Mouse (Mus musculus): ENCODE results near the gene Arhgdib. TPM values are rescaled to one million over a fixed set of nuclear protein-coding genes. Genes with fewer than 3 reads are reported as not detected.

Gene Arhgdib
- total RNA-seq, 2 experiments from 2014 or later = 335 to 1,226 TPM

DNA sequence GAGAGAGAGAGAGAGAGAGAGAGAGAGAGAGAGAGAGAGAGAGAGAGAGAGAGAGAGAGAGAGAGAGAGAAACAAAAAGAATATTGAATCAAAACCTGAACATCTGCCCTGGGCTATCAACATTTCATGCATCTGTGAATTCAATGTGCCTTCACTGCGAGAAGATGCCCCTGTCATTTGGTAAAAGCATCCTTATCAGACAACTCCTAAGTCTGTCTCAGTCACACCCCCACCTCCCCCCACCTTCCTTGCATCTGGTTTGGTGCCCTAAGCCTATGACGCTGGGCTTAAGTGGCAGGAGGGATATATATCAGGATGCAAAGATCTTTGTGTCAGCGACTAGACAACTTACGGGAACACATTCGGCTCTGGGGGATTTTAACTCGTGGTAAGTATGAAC lies 12.5 kb upstream of the Arhgdib start:
- ATAC-seq (replicated peaks; ENCODE audit: low FRiP score, poor library complexity, severe bottlenecking) = no peak

DNA sequence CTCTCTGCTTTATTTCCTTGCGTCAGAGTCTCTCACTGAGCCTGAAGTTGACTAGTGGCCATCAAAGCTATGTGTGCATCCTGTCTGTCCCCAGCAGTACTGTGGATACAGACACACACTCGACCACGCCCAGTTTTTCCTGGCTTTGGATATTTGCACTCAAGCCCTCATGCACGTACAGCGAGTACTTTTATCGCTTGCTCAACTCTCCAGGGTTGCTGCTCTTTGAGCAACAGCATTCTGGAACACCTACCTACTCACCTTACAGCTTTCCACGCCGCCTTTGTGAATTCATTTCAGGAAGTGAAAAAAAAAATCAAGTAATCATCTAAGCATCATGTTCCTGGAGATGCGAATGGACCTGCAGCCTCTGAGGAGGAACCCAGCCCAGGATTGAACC lies 11.2 kb upstream of the Arhgdib start:
- ATAC-seq (replicated peaks; ENCODE audit: low FRiP score, poor library complexity, severe bottlenecking) = no peak

DNA sequence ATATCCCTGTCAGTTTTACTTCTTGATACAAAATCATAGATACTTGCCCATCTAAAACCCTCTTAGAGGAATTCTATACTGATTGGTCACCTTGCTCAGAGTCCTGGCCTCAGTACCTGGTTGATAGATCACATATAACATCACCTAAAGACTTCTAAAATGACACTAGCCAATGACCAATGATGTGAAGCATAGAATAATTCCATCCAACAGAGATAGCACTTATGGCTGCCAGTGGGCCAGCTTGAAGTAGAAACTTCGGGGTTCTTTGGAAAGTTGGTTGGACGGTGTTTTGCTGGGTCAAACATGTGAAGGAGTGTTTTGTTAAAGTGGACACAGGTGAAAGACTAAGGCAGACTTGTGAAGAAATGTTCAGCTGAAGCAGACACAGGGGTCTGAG lies 8.5 kb upstream of the Arhgdib start:
- ATAC-seq (replicated peaks; ENCODE audit: low FRiP score, poor library complexity, severe bottlenecking) = no peak

DNA sequence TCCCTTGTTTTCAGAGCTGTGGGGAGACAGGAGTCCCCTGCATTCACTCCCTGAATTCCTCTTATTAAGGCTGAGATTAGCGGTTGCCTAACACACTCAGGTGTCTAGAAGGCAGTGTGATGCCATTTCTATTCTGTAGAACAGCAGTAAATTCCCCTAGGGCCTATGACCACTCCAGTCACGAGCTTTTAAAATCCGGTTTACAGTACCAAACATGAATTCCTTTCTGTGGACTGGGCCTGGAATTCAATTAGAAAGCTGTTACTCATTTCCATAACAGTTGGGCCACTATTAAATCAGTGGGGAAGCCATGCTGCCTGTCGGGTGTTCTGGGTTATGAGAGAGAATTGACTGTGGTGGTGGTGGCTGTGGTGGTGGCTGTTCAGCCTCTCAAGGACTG lies 6.0 kb upstream of the Arhgdib start:
- ATAC-seq (replicated peaks; ENCODE audit: low FRiP score, poor library complexity, severe bottlenecking) = no peak

DNA sequence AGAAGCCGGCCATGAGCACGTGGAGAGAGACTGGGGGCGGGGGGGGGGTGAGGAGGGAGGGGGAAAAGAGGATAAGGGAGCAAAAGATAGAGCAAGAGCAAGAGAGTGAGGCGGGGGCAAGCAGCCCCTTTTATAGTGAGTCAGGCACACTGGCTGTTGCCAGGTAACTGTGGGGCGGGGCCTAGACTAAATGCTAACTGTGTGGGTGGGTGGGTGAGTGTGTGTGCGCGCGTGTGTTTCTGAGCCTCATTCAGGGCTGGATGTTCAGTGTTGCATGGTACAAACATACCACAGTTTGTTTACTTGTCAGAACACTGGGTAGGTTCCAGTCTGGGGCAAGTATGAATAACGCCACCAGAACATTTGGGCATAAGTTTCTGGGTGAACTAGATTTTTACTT lies 5.2 kb upstream of the Arhgdib start:
- ATAC-seq (replicated peaks; ENCODE audit: low FRiP score, poor library complexity, severe bottlenecking) = no peak

DNA sequence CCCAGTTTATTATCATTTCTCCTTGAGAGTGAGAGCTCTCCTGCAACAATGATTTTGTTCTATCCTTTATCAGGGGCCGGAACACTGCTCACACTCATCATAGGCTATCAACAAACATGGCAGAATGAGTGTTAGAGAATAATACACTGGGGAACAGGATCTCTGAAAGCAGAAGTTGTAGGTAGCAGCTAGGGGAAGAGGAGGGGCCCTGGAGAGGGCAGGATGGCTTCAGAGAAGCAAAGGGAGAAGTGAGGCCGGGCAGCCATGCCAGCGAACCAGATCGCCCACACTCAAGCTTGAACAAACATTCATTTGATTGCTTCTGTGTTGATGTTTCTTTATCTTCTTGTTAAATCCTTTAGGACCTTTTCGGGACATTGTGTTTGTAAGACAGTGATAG lies 4.5 kb upstream of the Arhgdib start:
- ATAC-seq (replicated peaks; ENCODE audit: low FRiP score, poor library complexity, severe bottlenecking) = no peak

DNA sequence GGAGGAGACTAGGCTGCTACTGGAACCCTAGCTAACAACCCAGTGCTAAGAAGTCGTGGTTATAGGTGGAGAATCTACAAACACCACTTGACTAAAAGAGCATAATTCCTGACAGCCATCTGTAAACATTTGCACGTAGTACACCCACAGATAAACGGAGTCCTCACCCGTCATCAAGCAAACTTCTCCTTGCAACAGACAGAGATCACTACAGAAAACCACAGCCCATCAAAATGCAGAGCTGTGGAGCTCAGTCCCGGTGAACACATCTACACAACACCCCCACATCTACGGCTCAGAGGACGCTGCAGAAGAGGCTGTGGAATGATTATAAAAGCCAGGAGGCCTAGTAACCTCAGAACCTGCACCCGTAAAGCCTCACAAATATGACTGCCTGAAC lies 2.8 kb upstream of the Arhgdib start:
- no peak for ATAC-seq (replicated peaks; ENCODE audit: low FRiP score, poor library complexity, severe bottlenecking)

DNA sequence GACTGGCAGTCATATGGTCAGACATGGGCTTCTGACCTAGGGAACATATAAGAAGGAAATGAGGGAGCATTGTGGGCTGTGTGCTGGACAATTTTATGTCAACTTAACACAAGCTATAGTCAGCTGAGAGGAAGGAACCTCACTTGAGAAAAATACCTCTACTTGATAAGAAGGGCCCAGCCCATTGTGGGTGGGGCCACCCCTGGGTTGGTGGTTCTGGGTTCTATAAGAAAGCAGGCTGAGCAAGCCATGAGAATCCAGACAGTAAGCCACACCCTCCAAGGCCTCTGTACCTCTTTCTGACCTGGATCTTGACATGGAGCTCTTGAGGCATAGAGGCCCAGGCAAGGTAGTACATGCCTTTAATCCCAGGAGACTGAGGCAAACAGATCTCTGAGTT lies 1.7 kb upstream of the Arhgdib start:
- no peak for ATAC-seq (replicated peaks; ENCODE audit: low FRiP score, poor library complexity, severe bottlenecking)

DNA sequence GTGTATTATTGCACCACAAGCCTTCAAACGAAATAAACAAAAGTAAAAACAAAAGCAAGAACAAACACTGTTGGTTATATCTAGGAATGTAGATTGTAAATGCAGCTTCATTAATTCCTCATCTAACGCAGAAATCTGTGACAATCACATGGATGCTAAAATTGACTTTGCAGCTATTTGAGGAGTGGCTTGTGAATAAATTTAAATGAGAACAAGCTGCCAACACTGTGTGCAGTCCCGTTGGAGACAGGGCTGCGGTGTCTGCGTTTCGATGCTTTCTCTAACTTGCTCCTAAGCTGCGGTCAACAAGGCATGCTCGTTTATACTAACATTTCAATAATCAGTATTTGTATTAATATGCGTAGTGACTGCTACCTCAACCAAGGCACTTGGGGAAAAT lies 581 bp upstream of the Arhgdib start:
- no peak for ATAC-seq (replicated peaks; ENCODE audit: low FRiP score, poor library complexity, severe bottlenecking)

DNA sequence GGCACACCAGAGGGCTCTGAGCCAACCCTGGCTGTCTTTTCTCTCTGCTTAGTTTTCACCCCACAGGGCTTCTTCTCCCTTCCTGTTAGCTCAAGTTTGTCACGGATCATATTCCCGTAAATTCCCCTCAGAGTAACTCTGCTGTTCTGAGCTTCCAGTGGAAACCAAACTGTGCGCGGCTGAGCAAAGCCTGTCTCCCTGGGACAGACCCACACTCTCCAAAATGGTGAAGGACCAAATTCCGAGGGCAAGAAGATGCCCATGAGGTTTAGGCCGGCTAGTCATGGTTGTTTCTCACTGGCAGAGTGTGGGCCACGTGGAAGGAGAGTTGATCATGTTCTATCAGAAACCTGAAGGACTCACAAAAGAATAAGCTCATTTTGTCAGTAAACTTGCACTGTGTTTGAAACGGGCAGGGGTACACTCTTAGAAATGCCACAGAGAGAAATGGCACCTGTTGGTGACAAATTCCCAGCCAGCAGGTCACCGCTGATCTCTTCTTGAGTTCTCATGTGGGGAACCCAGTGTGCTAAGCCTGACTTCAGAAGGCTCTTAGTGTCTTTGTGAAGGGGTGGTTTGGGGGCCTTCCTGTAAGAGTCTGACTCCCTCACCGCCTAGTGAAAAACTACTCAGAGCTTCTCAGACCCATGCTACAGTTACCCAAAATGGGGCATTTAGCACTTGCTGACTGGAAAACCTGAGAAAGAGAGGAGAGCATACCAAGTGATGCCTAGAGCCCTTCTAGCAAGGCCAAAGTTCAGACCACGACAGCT lies 1.3 kb downstream of the Arhgdib start:
- ATAC-seq (replicated peaks; ENCODE audit: low FRiP score, poor library complexity, severe bottlenecking) = no peak

DNA sequence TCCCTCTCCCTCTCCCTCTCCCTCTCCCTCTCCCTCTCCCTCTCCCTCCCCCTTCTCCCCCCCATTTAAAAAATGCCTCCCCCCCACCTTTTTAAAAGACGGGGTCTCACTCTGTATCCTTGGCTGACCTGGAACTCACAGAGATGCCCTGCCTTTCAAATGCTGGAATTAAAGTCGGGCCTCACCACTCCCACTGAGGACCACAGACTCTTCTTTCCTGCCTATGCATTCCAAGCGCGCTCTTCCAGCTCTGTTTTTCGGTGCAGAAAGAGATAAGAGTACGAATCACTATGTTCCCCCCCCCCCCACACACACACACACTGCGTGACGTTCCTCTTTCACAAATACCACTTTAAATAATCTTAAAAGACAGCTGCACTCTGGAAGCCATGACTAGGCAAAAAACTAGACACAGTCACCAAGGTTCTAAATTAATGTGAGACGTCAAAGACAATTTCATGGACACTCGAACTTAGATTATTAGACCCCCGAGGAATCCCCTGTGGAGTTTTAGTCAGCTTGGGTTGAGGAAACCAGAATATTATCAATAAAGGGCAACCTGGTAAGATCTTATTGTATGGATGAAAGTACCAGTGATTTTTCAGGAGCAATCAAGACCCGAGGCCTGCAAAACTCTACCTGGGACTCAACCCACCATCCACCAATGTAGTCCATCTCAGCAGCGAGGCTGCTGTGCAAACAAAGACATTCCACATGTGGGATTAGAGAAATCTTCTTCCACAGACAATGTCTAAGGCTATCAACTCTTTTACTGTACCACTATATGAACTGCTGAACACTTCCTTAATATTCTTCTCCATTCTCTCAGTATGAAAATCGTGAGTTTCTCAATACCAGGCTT lies 2.1 kb downstream of the Arhgdib start:
- ATAC-seq (replicated peaks; ENCODE audit: low FRiP score, poor library complexity, severe bottlenecking) = no peak

DNA sequence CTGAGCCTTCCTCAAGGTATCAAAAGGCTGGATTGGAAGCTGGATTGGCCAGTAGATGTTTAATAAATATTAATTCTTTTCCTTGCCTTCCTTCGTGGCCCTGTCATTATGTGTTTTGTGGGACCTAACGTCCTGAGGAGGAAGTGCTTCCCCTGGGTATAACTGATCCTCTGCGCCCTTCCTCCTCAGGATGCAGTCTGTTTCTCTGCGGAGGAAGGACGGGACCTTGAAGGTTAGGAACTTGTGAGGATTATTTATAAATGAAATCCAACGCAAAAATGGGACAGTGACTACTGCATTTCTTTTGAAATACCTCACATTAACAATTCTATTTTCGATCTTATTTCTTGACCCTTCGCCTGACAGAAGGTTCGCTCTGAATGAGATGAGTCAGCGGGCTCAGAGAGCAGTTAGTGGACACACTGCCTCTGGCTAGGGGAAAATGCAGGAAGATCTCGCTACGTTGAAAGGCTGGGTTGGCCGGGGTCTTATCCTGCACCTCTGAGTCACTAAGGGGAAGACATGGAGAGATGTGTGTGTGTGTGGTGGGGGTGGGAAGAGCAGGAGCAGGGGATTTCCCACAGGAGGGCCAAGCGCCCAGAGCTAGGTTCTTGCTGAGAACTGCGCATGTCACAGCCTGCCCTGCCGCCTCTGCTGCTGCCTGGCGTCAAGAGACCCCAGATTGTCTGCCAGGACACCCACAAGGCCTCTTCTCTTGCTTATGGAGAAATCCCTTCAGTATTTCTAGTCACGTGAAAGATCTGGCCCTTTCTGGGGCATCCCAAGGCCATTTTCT lies 3.2 kb downstream of the Arhgdib start:
- ATAC-seq (replicated peaks; ENCODE audit: low FRiP score, poor library complexity, severe bottlenecking) = no peak

DNA sequence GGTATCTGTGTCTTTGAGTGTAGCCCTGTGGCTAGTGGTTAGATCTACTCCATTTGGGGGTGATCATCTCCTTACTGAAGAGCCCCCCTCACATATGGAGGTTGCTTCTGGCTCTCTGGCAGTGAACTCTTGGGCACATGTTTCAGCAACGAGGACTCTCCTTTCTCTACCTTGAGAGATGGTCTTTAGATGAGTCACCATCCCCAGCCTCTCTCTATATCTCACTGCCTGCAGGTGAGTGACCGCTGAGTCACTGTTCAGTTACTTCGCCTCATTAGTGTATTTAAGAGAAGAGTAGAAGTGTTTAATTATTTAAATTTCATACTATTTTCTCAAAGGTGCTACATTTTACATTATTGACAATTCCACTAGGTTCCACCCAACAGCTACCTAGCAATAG lies 4.6 kb downstream of the Arhgdib start:
- ATAC-seq (replicated peaks; ENCODE audit: low FRiP score, poor library complexity, severe bottlenecking) = no peak

DNA sequence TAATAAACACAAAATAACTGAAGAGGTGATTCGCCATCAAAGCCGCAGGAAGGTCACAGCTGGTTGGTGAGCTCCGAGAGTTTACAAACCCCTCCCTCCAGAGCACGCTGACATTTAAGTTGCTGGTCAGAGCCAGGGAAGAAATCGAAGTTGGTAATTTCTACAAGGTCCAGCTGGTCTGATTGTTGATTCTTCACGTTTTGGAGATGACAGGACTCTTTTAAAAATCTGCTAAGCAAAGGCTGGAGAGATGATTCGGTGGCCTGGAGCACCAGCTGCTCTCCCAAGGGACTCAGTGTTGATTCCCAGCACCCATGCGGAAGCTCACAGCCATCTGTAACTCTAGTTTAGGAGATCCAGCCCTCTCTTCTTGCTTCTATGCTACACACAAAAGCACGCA lies 5.3 kb downstream of the Arhgdib start:
- no peak for ATAC-seq (replicated peaks; ENCODE audit: low FRiP score, poor library complexity, severe bottlenecking)

DNA sequence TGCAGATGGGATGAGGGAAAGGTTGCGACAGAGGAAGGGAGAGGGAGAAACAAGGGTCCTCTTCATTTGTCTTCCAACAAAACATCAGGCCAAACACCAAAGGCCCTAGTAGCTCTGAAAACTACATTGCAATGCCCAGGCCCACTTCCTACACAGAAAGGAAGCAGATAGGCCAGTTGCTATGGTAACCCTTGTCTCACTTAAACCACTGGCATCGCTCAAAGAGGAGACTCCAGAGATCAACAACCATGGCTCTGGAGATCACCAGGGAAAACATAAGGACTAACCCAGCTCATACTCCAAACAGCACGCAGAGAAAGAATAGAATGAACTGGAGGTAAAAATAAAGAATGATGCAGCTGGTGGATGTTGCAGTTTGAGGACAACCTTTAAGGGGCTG lies 6.5 kb downstream of the Arhgdib start:
- ATAC-seq (replicated peaks; ENCODE audit: low FRiP score, poor library complexity, severe bottlenecking) = no peak

DNA sequence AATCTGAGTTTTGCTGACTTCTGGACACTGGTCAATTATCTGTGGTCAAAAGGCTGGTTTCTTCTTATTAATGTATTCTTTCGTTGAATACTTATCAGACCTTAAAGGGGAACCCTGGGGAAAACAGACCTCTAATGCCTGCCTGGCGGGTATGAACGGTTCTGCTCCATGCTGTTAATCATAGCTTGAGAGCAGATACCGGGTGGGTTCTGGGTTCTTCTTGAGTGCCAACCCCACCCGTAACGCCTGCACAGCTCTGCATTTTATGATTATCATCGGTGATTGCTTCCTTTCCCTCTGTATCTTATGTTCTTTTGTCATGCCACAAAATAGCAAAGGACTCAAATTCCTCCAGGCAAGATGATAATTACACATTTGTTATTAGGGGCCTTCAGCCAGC lies 7.6 kb downstream of the Arhgdib start:
- no peak for ATAC-seq (replicated peaks; ENCODE audit: low FRiP score, poor library complexity, severe bottlenecking)

DNA sequence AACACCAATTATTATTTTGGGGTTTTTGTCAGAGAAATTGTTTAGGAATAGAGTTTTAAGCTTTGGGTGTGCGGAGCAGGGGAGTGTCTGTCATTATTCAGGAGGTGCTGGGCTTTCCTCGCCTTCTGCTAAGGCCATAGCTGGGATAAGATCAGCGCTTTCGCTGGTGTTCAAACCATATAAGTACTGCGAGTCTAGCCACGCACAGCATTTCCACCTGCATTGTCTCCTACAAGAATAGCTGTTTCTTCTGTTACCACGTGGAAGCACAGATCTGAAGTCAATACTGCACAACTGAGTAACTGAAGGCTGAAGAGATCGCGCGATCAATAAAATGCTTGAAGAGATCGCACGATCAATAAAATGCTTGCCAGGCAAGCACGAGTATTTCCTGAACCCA lies 10.5 kb downstream of the Arhgdib start:
- no peak for ATAC-seq (replicated peaks; ENCODE audit: low FRiP score, poor library complexity, severe bottlenecking)

DNA sequence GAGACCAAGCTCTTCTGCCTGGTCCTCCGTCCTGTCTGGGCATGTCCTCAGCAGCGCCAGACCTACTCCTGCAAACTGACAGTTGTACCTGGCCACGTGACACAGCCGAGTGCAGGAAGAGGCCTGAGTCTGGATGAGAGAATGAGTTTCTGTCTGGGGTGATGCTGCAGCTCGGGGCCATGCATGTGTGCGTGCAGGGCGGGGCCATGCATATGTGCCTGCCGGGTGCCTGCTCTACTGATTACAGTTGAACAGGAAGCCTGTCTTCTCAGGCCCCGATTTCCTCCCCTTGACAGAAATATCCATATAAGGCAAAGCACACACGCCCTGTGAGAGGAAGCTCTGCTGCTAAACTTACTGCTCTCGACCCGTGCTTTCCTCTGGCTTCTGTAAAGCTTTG lies 11.0 kb downstream of the Arhgdib start:
- peak; percentile 74 for ATAC-seq (replicated peaks; ENCODE audit: low FRiP score, poor library complexity, severe bottlenecking)

DNA sequence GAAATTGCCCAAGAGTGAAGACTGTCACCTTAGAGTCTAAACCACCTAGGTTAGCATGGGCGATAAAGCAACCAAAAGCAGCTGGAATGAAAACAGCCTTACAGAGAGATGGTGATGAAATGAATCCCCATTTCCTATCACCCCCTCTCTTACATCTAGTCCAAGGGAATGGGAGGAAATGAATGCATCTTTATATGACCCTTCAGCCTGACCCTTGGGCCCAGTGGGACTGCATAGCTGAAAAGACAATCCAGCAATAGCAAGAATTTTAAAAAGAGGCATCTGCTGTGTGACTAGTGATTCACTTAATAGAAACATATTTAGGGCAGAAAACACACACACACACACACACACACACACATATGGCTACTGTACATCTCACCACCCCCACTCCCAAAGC lies 14.1 kb downstream of the Arhgdib start:
- ATAC-seq (replicated peaks; ENCODE audit: low FRiP score, poor library complexity, severe bottlenecking) = no peak

DNA sequence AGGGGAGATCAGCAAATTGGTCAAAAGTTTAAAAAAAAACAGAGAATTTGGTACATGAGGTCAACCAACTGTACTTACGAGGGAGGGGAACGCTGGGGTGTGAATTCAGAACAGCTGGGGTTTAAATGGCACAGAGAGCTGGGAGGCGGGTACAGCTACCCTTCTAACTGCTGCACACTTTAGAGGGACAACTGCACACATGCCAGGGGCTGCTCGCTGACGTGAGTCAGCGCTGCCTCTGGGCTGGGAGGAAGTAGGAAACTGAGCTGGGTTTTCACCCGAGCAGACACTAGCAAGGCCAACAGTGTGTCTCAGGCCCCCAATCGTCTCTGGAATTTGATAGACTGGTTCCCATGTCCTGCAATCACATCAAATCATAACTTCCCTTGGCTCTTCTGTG lies 16.6 kb downstream of the Arhgdib start:
- ATAC-seq (replicated peaks; ENCODE audit: low FRiP score, poor library complexity, severe bottlenecking) = no peak

DNA sequence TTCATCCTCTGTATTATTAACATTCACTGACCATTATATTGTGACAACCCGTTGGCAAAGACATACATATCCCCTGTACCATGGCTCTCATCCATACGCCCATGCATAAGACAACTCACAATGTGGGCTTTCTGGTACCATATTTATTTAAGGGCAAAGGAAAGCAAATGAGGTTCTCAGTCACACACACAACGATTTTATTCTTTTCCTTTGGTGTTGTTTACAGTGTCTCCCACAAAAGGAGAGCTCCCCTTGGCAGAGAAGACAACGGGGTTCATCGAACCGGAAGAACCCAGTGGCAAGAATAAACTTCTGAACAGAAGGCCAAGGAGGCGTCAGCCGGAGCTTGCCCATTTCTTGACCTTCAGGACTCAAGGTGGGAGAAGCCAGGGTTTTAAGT lies 18.2 kb downstream of the Arhgdib start, which contains the start of gene Pde6h:
Gene Pde6h, plus strand, starts transcription at position 301 of the 400 bp plus-strand sequence.
- no peak for ATAC-seq (replicated peaks; ENCODE audit: low FRiP score, poor library complexity, severe bottlenecking)
